In genomic region chr10:99084397-99085239, GRCm38 (mm10) we compare ENCODE assay signal across 7 mouse cellular contexts. TPM values are rescaled to one million over a fixed set of nuclear protein-coding genes. Genes with fewer than 3 reads are reported as not detected.
DNase-seq lines count a peak whose midpoint lies in the region; ATAC-seq and TF ChIP-seq lines count a peak whose summit lies in the region.

No protein-coding gene starts in this region.

- WGBS in embryonic facial prominence, embryonic 10.5 days = 50% methylated on average over 23 of the region's 23 CpGs
- 51% methylated on average over 23 of the region's 23 CpGs for WGBS in limb, embryonic 10.5 days
- WGBS in midbrain, postnatal 0 days = 46% methylated on average over 23 of the region's 23 CpGs

- H3K4me2 ChIP-seq in midbrain, postnatal 0 days (ENCODE audit: low read depth, low read length, poor library complexity, severe bottlenecking) = peak overlapping the region; percentile 13; the same call in 1 of the 2 replicates

- no peak overlapping the region for H3K9ac ChIP-seq in midbrain, postnatal 0 days (replicated peaks; ENCODE audit: low read length, poor library complexity, severe bottlenecking)

- 0 out of 2 replicates have a peak overlapping the region, but pooled peaks have one; percentile 13 for H3K4me3 ChIP-seq in embryonic facial prominence, embryonic 10.5 days
- no peak overlapping the region for H3K4me3 ChIP-seq in limb, embryonic 10.5 days
- no peak overlapping the region for H3K4me3 ChIP-seq in midbrain, postnatal 0 days (ENCODE audit: low read depth, low read length)

- no peaks in the 10 kb centered on the region for H3K27me3 ChIP-seq in embryonic facial prominence, embryonic 10.5 days (replicated peaks; ENCODE audit: low read depth, poor library complexity, severe bottlenecking)
- H3K27me3 ChIP-seq in limb, embryonic 10.5 days (ENCODE audit: low read depth, poor library complexity, severe bottlenecking) = no peaks in the 10 kb centered on the region
- no peaks in the 10 kb centered on the region for H3K27me3 ChIP-seq in midbrain, postnatal 0 days (ENCODE audit: insufficient read depth, low read length)

- no peak overlapping the region for H3K27ac ChIP-seq in embryonic facial prominence, embryonic 10.5 days (replicated peaks)
- no peak overlapping the region for H3K27ac ChIP-seq in limb, embryonic 10.5 days
- H3K27ac ChIP-seq in midbrain, postnatal 0 days (ENCODE audit: low read depth, low read length) = no peak overlapping the region

- no peaks in the 10 kb centered on the region for H3K36me3 ChIP-seq in embryonic facial prominence, embryonic 10.5 days (replicated peaks)
- H3K36me3 ChIP-seq in limb, embryonic 10.5 days = no peaks in the 10 kb centered on the region
- H3K36me3 ChIP-seq in midbrain, postnatal 0 days (ENCODE audit: insufficient read depth, low read length) = no peaks in the 10 kb centered on the region

- ATAC-seq in midbrain, postnatal 0 days (ENCODE audit: low FRiP score) = peak; percentile 68

- no peaks in the 10 kb centered on the region for H3K9me3 ChIP-seq in embryonic facial prominence, embryonic 10.5 days
- no peaks in the 10 kb centered on the region for H3K9me3 ChIP-seq in limb, embryonic 10.5 days (replicated peaks)
- H3K9me3 ChIP-seq in midbrain, postnatal 0 days (ENCODE audit: low read length) = no peaks in the 10 kb centered on the region

- peak; percentile 94 for DNase-seq in adrenal gland, postnatal 10 days
- DNase-seq in embryonic facial prominence, embryonic 10.5 days (ENCODE audit: low spot score) = peak; percentile 88
- peak; percentile 82 to 94 for DNase-seq in heart, adult 18-20 months
- DNase-seq in kidney, adult 18-20 months = peak; percentile 88
- DNase-seq in limb, embryonic 10.5 days (ENCODE audit: low spot score) = peak; percentile 90
- DNase-seq in midbrain, postnatal 0 days (ENCODE audit: low spot score) = peak; percentile 91
- peak; percentile 63 to 87 for DNase-seq in spleen, postnatal 10 days (ENCODE audit: low spot score in 2 of 2)

- peak; percentile 94 for TF ChIP-seq CTCF in midbrain, postnatal 0 days (IDR thresholded peaks at IDR 0.05)

- H3K4me1 ChIP-seq in embryonic facial prominence, embryonic 10.5 days = no peaks in the 10 kb centered on the region
- no peaks in the 10 kb centered on the region for H3K4me1 ChIP-seq in limb, embryonic 10.5 days
- H3K4me1 ChIP-seq in midbrain, postnatal 0 days (ENCODE audit: insufficient read depth, low read length) = no peaks in the 10 kb centered on the region

RNA-seq across cellular contexts. Expression of gene Poc1b, which starts 22.2 kb away (rescaled TPM):
- total RNA-seq in adrenal gland, postnatal 10 days (2021) = 10 to 100 TPM; 10.3 to 12.6 TPM
- polyA plus RNA-seq in embryonic facial prominence, embryonic 10.5 days (2016; fragmentation: Nextera tagmentation; extraction: Ambion mirVana) = 32.6 and 33.3 TPM in 2 replicates
- total RNA-seq in heart, adult 18-20 months (2021) = 1 to 10 TPM; 6.4 to 8.7 TPM
- 39.2 and 39.9 TPM in 2 replicates for polyA plus RNA-seq in limb, embryonic 10.5 days (2016; fragmentation: Nextera tagmentation; extraction: Ambion mirVana)
- 11.0 and 12.9 TPM in 2 replicates for total RNA-seq in midbrain, postnatal 0 days (2014; rRNA removed)
- 8.2 and 8.9 TPM in 2 replicates for polyA plus RNA-seq in midbrain, postnatal 0 days (2015; fragmentation: Nextera tagmentation; extraction: Ambion mirVana)

RNA-seq across cellular contexts. Expression of gene Galnt4, which starts 23.3 kb away (rescaled TPM):
- total RNA-seq in adrenal gland, postnatal 10 days (2021) = 1 to 10 TPM; 7.1 to 7.5 TPM
- 4.1 and 5.4 TPM in 2 replicates for polyA plus RNA-seq in embryonic facial prominence, embryonic 10.5 days (2016; fragmentation: Nextera tagmentation; extraction: Ambion mirVana)
- total RNA-seq in heart, adult 18-20 months (2021) = 1 to 10 TPM; 2.1 to 2.7 TPM
- 5.7 and 6.0 TPM in 2 replicates for polyA plus RNA-seq in limb, embryonic 10.5 days (2016; fragmentation: Nextera tagmentation; extraction: Ambion mirVana)
- total RNA-seq in midbrain, postnatal 0 days (2014; rRNA removed) = 4.1 and 4.7 TPM in 2 replicates
- 2.4 and 2.5 TPM in 2 replicates for polyA plus RNA-seq in midbrain, postnatal 0 days (2015; fragmentation: Nextera tagmentation; extraction: Ambion mirVana)

RNA-seq across cellular contexts. Expression of gene Phxr2, which starts 41.5 kb away (rescaled TPM):
- total RNA-seq in adrenal gland, postnatal 10 days (2021) = not detected
- polyA plus RNA-seq in embryonic facial prominence, embryonic 10.5 days (2016; fragmentation: Nextera tagmentation; extraction: Ambion mirVana) = 0.13 and 0.21 TPM in 2 replicates
- not detected for total RNA-seq in heart, adult 18-20 months (2021)
- 0.20 TPM in 1 of 2 replicates, not detected in the other for polyA plus RNA-seq in limb, embryonic 10.5 days (2016; fragmentation: Nextera tagmentation; extraction: Ambion mirVana)
- not detected in 2 replicates for total RNA-seq in midbrain, postnatal 0 days (2014; rRNA removed)
- not detected in 2 replicates for polyA plus RNA-seq in midbrain, postnatal 0 days (2015; fragmentation: Nextera tagmentation; extraction: Ambion mirVana)
